Mouse (Mus musculus): Measurements from ENCODE around the gene Rnf26. TPM values are rescaled to one million over a fixed set of nuclear protein-coding genes. Genes with fewer than 3 reads are reported as not detected.

Rnf26 gene
- polyA plus RNA-seq, 1 experiment from 2014 or later, result 33.7 TPM

DNA sequence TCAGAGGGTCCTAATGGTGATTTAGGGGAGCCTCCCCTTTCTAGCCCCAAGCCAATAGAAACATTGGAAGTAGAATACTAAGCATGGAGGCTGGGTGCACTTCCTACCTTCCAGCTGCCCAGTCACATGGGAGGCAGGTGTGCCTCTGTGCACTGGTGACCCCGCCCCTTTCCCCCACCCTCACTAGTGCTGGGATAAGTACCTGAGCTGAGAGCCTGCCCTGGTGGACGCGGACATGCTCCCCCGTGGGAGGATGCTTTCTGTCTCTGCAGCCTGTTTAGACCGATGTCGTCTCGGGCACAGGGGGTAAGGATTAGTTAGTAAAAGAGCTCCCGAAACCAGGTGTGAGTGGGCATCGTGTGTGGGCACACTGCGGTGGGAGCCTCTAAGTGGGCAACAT, 26.4 kb downstream of the Rnf26 start:
- Histone ChIP-seq H3K4me2 (no peak overlapping the region), H3K4me1 (peaks cover 38% of the 10 kb centered on the region), H3K27me3 (replicated peaks) (peaks cover 25% of the 10 kb centered on the region), H3K27ac (replicated peaks) (no peak overlapping the region), H3K9me3 (replicated peaks) (no peaks in the 10 kb centered on the region), H3K4me3 (replicated peaks) (no peak overlapping the region), H3K36me3 (peaks cover 7% of the 10 kb centered on the region; the same call in 1 of the 2 replicates), H3K9ac (replicated peaks) (no peak overlapping the region)
- WGBS, result 56% methylated on average over 10 of the region's 10 CpGs
- ATAC-seq (ENCODE audit: low FRiP score), result no peak

DNA sequence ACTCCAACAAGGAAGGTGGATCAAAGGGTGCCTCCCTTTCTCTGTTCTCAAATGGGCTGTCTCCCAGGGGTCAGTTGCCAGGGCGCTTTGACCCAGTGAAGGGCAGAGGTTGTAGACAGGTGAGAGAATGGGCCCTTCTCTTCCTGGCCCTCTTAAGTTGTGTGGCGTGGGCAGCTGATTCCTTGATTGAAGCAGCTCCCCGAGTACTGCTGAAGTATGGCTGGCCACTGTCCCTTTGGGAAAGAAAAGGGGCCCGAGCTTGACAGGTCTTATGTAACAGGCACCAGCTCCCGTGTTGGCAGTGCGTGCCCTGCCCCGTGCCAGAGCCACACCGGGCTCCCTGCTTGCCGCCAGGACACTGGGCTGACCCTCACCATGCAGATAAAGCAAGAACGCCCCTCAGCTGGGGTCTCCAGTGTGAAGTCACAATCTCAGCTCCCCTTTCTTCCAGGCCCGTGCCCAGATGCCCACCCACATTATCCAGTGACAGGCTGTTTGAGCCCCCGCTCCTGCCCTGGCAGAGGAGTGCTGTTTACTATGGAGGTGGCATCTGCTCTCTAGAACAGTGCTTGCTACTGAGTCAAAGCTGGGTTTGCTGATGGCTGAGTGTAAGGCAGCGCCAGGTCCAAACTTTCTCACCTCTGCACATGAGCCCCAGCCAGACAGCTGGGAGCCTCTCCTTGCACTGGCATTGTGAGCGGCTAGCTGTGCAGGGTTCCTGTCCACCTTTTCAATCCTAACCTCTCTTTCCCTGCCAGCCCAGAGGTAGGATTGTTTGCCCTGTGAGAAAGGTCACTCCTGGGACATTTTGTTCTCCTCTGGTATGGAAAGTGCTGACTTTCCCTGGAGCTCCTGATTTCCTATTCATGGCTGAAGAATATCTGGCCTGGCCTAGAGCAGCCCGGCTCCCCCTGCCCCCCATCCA, 27.3 kb downstream of the Rnf26 start:
- WGBS, result 68% methylated on average over 15 of the region's 15 CpGs
- H3K4me3 ChIP-seq (replicated peaks), result no peak overlapping the region
- H3K4me2 ChIP-seq, result peak overlapping the region; percentile 100
- no peak for ATAC-seq (ENCODE audit: low FRiP score)
- H3K4me1 ChIP-seq, result peaks cover 38% of the 10 kb centered on the region
- H3K27ac ChIP-seq (replicated peaks), result no peak overlapping the region
- H3K27me3 ChIP-seq (replicated peaks), result peaks cover 25% of the 10 kb centered on the region
- H3K36me3 ChIP-seq, result peaks cover 2% of the 10 kb centered on the region; the same call in 1 of the 2 replicates
- no peak overlapping the region for H3K9ac ChIP-seq (replicated peaks)
- H3K9me3 ChIP-seq (replicated peaks), result no peaks in the 10 kb centered on the region

DNA sequence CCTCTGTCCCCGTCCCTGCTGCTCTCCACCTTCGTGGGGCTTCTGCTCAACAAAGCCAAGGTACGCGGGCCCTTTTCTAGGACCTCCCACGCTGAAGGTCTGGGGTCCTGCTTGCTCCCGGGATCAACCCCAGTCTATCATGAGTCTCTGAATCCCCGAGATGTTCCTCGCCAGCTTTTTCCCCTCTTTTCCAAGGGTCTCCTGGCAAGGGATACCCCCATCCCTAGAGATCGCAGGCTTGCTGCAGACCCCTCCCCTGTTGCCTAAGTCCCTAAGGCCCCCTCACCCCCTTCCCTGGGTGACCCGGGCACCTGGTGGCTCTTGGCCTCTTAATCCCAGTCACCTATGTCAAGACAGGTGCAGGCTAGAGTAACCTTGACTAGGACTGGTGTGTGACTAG, 28.0 kb downstream of the Rnf26 start:
- ATAC-seq (ENCODE audit: low FRiP score), result 0 out of 2 replicates have a peak, but pooled peaks have one; percentile 6
- peaks cover 38% of the 10 kb centered on the region for H3K4me1 ChIP-seq
- H3K27me3 ChIP-seq (replicated peaks), result peaks cover 25% of the 10 kb centered on the region
- no peaks in the 10 kb centered on the region for H3K36me3 ChIP-seq
- H3K27ac ChIP-seq (replicated peaks), result no peak overlapping the region
- H3K4me2 ChIP-seq, result peak overlapping the region; percentile 100
- H3K4me3 ChIP-seq (replicated peaks), result peak overlapping the region; percentile 57
- H3K9ac ChIP-seq (replicated peaks), result peak overlapping the region; percentile 60
- H3K9me3 ChIP-seq (replicated peaks), result no peaks in the 10 kb centered on the region
- 2% methylated on average over 10 of the region's 10 CpGs for WGBS

DNA sequence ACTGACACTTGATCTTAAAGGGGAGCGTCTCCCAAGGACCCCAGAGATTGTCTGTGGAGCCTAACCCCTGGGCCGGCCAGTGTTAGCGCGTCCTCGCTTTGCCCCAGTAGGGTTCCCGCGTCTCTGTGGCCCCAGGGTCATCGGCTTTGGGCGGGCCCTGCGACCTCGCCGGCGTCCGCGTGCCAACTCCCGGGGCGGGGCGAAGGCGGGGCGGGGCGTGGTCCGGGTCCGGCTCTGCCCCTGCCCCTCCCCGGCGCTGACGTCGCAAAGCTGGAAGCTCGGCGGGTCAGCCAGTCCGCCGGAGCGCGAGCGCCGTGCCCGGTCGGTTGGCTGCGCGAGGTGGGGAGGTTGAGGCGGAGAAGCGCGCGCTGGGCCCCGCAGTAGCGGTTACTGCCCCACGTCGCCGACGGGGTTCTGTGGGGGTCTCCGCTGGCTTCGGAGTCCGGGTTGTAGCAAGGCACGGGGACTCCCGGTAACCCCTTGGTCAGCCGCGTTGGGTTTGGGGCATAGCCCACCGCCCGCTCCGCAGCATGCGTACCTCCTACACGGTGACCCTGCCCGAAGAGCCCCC, 28.6 kb downstream of the Rnf26 start:
- Histone ChIP-seq H3K4me2 (peak overlapping the region; percentile 100), H3K36me3 (no peaks in the 10 kb centered on the region), H3K9ac (replicated peaks) (peak overlapping the region; percentile 60), H3K4me3 (replicated peaks) (peak overlapping the region; percentile 57), H3K4me1 (peaks cover 39% of the 10 kb centered on the region), H3K27me3 (replicated peaks) (peaks cover 27% of the 10 kb centered on the region), H3K9me3 (replicated peaks) (no peaks in the 10 kb centered on the region), H3K27ac (replicated peaks) (no peak overlapping the region)
- ATAC-seq (ENCODE audit: low FRiP score), result peak; percentile 72
- under 1% methylated on average over 62 of the region's 62 CpGs for WGBS

DNA sequence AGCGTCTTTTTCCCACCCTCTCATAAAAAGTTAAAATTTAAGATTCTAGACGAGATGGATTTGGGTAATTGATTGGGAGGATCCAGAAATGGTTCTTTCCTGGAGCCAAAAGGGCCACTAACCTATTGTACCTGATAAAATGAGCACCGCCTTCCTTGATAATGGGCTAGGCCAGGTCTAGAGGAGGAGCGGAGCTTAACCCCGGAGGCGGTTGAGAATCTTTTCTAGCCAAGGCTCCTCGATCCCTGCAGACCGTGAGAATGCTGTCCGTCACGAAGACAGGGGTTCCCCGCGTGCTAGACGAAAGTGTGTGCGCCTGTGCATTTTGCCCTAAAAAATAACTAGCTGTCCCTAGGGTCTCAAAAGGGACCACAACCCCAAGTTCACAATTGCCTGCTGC, 29.1 kb downstream of the Rnf26 start:
- WGBS, result 3% methylated on average over 14 of the region's 14 CpGs
- peak overlapping the region; percentile 100 for H3K4me2 ChIP-seq
- H3K4me3 ChIP-seq (replicated peaks), result peak overlapping the region; percentile 57
- H3K9me3 ChIP-seq (replicated peaks), result no peaks in the 10 kb centered on the region
- peaks cover 27% of the 10 kb centered on the region for H3K27me3 ChIP-seq (replicated peaks)
- H3K9ac ChIP-seq (replicated peaks), result peak overlapping the region; percentile 60
- H3K36me3 ChIP-seq, result no peaks in the 10 kb centered on the region
- no peak overlapping the region for H3K27ac ChIP-seq (replicated peaks)
- 0 out of 2 replicates have a peak, but pooled peaks have one; percentile 19 for ATAC-seq (ENCODE audit: low FRiP score)
- H3K4me1 ChIP-seq, result peaks cover 42% of the 10 kb centered on the region

DNA sequence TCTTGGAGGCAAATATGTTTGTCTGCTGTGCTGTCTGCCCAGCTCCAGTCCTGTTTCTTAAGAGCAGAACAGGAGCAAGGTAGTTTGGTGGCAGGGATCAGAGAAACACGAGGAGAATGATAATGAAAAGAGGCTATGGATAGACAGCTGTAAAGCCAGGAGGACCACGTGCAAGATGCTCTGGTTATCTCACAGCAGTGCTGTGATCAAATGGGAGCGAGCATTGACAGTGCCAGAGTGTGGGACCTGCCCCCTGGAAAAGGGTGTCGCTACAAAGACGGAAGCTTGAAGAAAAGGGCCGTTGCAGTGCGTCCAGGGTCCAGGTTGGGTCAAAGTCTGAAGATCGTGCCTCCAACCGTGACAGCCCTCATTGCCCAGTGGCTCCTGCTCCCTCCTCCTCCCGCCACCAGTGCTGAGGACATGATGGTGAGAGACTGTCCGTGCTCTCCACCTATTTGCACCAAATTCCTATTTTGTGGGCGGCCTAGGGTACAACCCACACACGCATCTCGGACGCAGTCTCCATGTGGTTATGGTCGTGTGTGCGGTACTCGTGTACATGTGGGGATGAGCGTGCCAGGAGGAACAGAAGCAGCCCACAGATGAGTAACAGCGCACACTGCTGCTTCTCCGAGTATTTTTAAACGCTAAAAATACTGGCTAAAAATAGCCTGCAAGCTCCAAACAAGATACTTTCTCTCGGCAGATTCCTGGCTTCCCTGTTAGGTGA, 29.8 kb downstream of the Rnf26 start:
- Histone ChIP-seq H3K4me1 (peaks cover 47% of the 10 kb centered on the region), H3K9me3 (replicated peaks) (no peaks in the 10 kb centered on the region), H3K4me3 (replicated peaks) (peak overlapping the region; percentile 57), H3K9ac (replicated peaks) (peak overlapping the region; percentile 60), H3K4me2 (peak overlapping the region; percentile 100), H3K36me3 (no peaks in the 10 kb centered on the region), H3K27ac (replicated peaks) (no peak overlapping the region), H3K27me3 (replicated peaks) (peaks cover 27% of the 10 kb centered on the region)
- WGBS, result 10% methylated on average over 23 of the region's 23 CpGs
- ATAC-seq (ENCODE audit: low FRiP score), result no peak

DNA sequence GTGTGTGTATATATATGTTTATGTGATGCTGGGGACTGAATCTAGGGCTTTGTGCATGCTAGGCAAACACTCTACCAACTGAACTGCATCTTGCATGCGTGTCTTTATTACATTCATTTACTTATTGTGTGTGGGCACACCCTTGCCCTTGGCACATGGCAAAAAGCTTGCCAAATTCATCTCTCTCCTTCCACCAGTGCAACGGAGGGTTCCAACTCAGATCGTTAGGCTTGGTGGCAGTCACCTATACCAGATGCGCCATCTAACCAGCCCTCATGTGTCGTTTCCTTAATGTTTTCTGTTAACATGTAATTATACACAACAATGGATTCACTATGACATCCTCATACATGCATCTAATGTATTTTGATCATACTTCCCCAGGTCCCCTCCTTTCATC, 31.1 kb downstream of the Rnf26 start:
- Histone ChIP-seq H3K4me3 (replicated peaks) (no peak overlapping the region), H3K4me2 (no peak overlapping the region), H3K4me1 (peaks cover 49% of the 10 kb centered on the region), H3K27me3 (replicated peaks) (peaks cover 19% of the 10 kb centered on the region), H3K36me3 (no peaks in the 10 kb centered on the region), H3K27ac (replicated peaks) (no peak overlapping the region), H3K9me3 (replicated peaks) (no peaks in the 10 kb centered on the region), H3K9ac (replicated peaks) (no peak overlapping the region)
- no peak for ATAC-seq (ENCODE audit: low FRiP score)
- WGBS, result 84% methylated on average over 5 of the region's 5 CpGs

DNA sequence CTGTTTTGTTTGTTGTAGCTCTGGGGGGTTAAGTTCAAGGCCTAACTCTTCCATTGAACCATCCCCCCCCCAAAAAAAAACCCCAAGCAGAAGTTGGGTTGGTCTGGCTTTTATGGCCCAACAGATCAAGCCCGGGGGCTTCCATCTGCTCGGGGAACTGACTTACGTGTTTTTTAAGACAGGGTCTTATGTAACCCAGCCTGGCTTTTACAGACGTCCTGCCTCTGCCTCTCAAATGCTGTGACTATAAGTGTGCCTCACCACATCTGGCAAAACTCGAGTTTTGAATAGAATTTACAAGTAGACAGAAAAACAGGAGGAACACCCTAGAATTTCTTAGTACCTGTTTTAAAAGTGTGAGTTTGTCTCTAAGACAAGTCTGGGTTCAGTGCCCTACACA, 31.7 kb downstream of the Rnf26 start:
- WGBS, result 67% methylated on average over 5 of the region's 5 CpGs
- Histone ChIP-seq H3K27ac (replicated peaks) (no peak overlapping the region), H3K4me2 (no peak overlapping the region), H3K9me3 (replicated peaks) (no peaks in the 10 kb centered on the region), H3K27me3 (replicated peaks) (peaks cover 19% of the 10 kb centered on the region), H3K4me1 (peaks cover 54% of the 10 kb centered on the region), H3K9ac (replicated peaks) (no peak overlapping the region), H3K4me3 (replicated peaks) (no peak overlapping the region), H3K36me3 (no peaks in the 10 kb centered on the region)
- ATAC-seq (ENCODE audit: low FRiP score), result no peak

DNA sequence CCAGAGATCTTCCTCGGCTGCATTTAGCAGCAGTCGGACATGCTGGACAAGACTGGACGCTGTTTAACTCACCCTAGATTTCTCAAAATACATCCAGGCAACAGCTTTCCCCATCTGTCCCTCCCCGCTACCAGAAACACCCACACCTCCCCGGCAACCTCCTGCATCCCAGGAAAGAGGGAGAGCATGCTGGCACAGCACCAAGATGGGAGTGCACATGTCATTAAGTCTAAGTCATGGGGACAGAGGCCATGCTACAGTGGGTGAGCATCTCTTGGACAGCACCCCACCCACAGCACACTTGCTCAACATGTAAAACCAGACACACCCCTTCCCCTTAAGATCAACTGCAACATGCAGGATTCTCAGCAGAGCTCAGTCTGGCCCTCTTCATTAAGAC, 32.4 kb downstream of the Rnf26 start:
- ATAC-seq (ENCODE audit: low FRiP score), result no peak
- Histone ChIP-seq H3K27me3 (replicated peaks) (peaks cover 14% of the 10 kb centered on the region), H3K9ac (replicated peaks) (no peak overlapping the region), H3K9me3 (replicated peaks) (no peaks in the 10 kb centered on the region), H3K36me3 (no peaks in the 10 kb centered on the region), H3K4me3 (replicated peaks) (no peak overlapping the region), H3K27ac (replicated peaks) (no peak overlapping the region), H3K4me2 (no peak overlapping the region), H3K4me1 (peaks cover 50% of the 10 kb centered on the region)
- 63% methylated on average over 5 of the region's 5 CpGs for WGBS

DNA sequence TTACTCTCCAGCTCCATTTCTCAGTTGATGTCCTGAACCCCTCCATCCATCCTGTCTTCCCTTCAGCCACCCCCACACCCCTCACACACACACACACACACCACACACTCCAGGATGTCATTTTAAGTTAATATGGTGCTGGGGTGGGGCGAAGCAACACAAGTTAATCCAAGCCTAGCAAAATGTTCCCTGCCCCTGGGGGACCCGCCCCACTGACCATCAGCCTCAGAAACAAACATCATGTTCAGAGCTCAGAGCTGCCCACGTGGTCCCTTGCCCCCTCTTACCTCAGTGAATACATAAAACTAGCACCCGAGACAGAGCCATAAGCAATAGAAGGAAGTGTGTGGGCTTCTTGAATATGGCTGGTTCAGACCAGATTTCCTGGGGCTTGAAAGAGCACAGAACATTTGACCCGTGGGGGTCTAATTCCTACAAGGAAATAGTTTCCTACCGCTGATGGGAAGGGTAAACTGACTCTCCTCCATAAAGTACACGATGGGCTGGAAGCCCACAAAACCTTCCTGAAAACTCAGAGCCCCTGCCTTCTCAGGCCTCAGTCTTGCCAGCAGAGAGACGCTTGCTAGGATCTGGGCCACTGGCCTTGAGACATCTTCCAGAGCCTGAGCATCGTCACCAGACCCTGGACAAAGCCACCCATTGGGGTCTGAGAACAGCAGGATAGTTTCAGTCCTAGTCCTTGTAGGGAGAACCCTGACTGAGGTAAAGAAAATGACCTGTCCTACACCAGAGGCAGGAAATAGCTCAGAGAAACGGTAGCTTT, 33.1 kb downstream of the Rnf26 start:
- Histone ChIP-seq H3K4me1 (peaks cover 43% of the 10 kb centered on the region), H3K36me3 (no peaks in the 10 kb centered on the region)
- WGBS, result 78% methylated on average over 10 of the region's 10 CpGs

More for the DNA sequence above, 33.1 kb downstream of the Rnf26 start:
- no peak for ATAC-seq (ENCODE audit: low FRiP score)
- Histone ChIP-seq H3K27me3 (replicated peaks) (peaks cover 9% of the 10 kb centered on the region), H3K9ac (replicated peaks) (no peak overlapping the region), H3K4me3 (replicated peaks) (no peak overlapping the region), H3K4me2 (no peak overlapping the region), H3K9me3 (replicated peaks) (no peaks in the 10 kb centered on the region), H3K27ac (replicated peaks) (no peak overlapping the region)

Data from neural tube, embryonic 15.5 days (tissue).